Mouse (Mus musculus) CH12.LX (cell line): Measurements from ENCODE around the gene Smo. TPM values are rescaled to one million over a fixed set of nuclear protein-coding genes. Genes with fewer than 3 reads are reported as not detected.

Source experiments
- DNase-seq: peaks from one replicate; pipeline ENCODE4 v3.0.0-alpha.2; 2013; ENCODE audit errors: extremely low read depth
- H3K27ac ChIP-seq: 2 replicates; pipeline ENCODE4 v1.5.1; 2012; ENCODE audit warnings: low read depth, mild to moderate bottlenecking, control low read depth, moderate library complexity; ENCODE audit not compliant: insufficient read depth
- H3K27me3 ChIP-seq: replicated peaks from 2 replicates; pipeline ENCODE3; 2012; ENCODE audit warnings: inconsistent platforms
- H3K36me3 ChIP-seq, 2 experiments: replicated peaks in 1 of 2; 2 replicates each; pipeline versions ENCODE3 to v1.6.1; 2012; ENCODE audit warnings: inconsistent platforms in 1 of 2, low read length in 1 of 2, mild to moderate bottlenecking in 1 of 2, mixed read lengths in 1 of 2, moderate library complexity in 1 of 2; ENCODE audit not compliant: control insufficient read depth in 1 of 2, insufficient read depth in 1 of 2
- H3K4me1 ChIP-seq, 2 experiments: 2 replicates each; pipeline ENCODE4 v1.6.1; 2012; ENCODE audit warnings: inconsistent platforms in 1 of 2, moderate library complexity in 1 of 2; ENCODE audit not compliant: insufficient read depth in 2 of 2, control insufficient read depth in 1 of 2
- H3K4me2 ChIP-seq: 2 replicates; pipeline ENCODE4 v1.6.1; 2012; ENCODE audit warnings: low read depth, mild to moderate bottlenecking, control low read depth; ENCODE audit not compliant: poor library complexity, insufficient read depth, severe bottlenecking
- H3K4me3 ChIP-seq, 3 experiments: fragments of 150-350 bp in 1 of 3; sonication (generic) in 1 of 3; replicated peaks in 1 of 3; 2 replicates each; pipeline versions ENCODE3 to v1.5.1; 2011 to 2012; ENCODE audit warnings: low read depth in 2 of 3, low read length in 2 of 3, mild to moderate bottlenecking in 2 of 3, moderate library complexity in 2 of 3, control low read depth in 1 of 3, improper control_type of control experiment in 1 of 3, inconsistent platforms in 1 of 3, mixed read lengths in 1 of 3; ENCODE audit not compliant: poor library complexity in 1 of 3
- H3K79me2 ChIP-seq: replicated peaks from 2 replicates; pipeline ENCODE4 v1.6.1; 2012; ENCODE audit warnings: mild to moderate bottlenecking, moderate library complexity; ENCODE audit not compliant: control insufficient read depth, poor library complexity, insufficient read depth, severe bottlenecking; ENCODE audit errors: extremely low read depth
- H3K9ac ChIP-seq: 2 replicates; pipeline ENCODE4 v1.6.1; 2012; ENCODE audit warnings: low read depth, mild to moderate bottlenecking, control low read depth, moderate library complexity; ENCODE audit not compliant: insufficient read depth
- H3K9me3 ChIP-seq: replicated peaks from 2 replicates; pipeline ENCODE3; 2012; ENCODE audit warnings: low read length, inconsistent platforms, mixed read lengths
- CHD1 ChIP-seq: IDR thresholded peaks from 2 replicates; pipeline ENCODE4 v1.6.1; 2012; ENCODE audit warnings: low read depth, low read length, improper control_type of control experiment, inconsistent platforms
- CHD2 ChIP-seq: IDR thresholded peaks from 2 replicates; pipeline ENCODE4 v1.6.1; 2011; ENCODE audit warnings: low read length, improper control_type of control experiment
- CTCF ChIP-seq, 2 experiments: IDR thresholded peaks in 1 of 2; conservative IDR thresholded peaks in 1 of 2; 2 replicates each; pipeline ENCODE4 v1.5.1; 2011 to 2012; ENCODE audit warnings: low read depth in 2 of 2, low read length in 2 of 2, improper control_type of control experiment in 1 of 2, inconsistent platforms in 1 of 2, mild to moderate bottlenecking in 1 of 2, moderate library complexity in 1 of 2
- E2F4 ChIP-seq: IDR thresholded peaks from 2 replicates; pipeline ENCODE4 v1.6.1; 2011; ENCODE audit warnings: low read depth, low read length, improper control_type of control experiment; ENCODE audit not compliant: insufficient replicate concordance
- ELF1 ChIP-seq: IDR thresholded peaks from 2 replicates; pipeline ENCODE4 v1.6.1; 2014; ENCODE audit warnings: low read depth, mild to moderate bottlenecking, inconsistent platforms, low read length, improper control_type of control experiment
- EP300 ChIP-seq: IDR thresholded peaks from 2 replicates; pipeline ENCODE4 v1.6.1; 2011; ENCODE audit warnings: low read length, improper control_type of control experiment
- ETS1 ChIP-seq: conservative IDR thresholded peaks from 2 replicates; pipeline ENCODE4 v1.6.1; 2012; ENCODE audit warnings: low read depth, mild to moderate bottlenecking, inconsistent platforms, low read length, improper control_type of control experiment, moderate library complexity
- HCFC1 ChIP-seq: IDR thresholded peaks from 2 replicates; pipeline ENCODE4 v1.6.1; 2012; ENCODE audit warnings: low read depth, mild to moderate bottlenecking, inconsistent platforms, low read length, improper control_type of control experiment
- KAT2A ChIP-seq: IDR thresholded peaks from 2 replicates; pipeline ENCODE4 v1.6.1; 2012; ENCODE audit warnings: low read length, improper control_type of control experiment, inconsistent platforms; ENCODE audit not compliant: insufficient replicate concordance
- MAFK ChIP-seq: IDR thresholded peaks from 2 replicates; pipeline ENCODE4 v1.6.1; 2011; ENCODE audit warnings: low read length, improper control_type of control experiment; ENCODE audit not compliant: insufficient replicate concordance
- MAX ChIP-seq: IDR thresholded peaks from 2 replicates; pipeline ENCODE4 v1.6.1; 2011; ENCODE audit warnings: low read length, improper control_type of control experiment
- MAZ ChIP-seq: IDR thresholded peaks from 2 replicates; pipeline ENCODE4 v1.6.1; 2012; ENCODE audit warnings: low read depth, mild to moderate bottlenecking, inconsistent platforms, low read length, improper control_type of control experiment, moderate library complexity
- MEF2A ChIP-seq: IDR thresholded peaks from 2 replicates; pipeline ENCODE4 v1.6.1; 2014; ENCODE audit warnings: low read depth, mild to moderate bottlenecking, inconsistent platforms, low read length, improper control_type of control experiment, borderline replicate concordance
- MYC ChIP-seq: IDR thresholded peaks from 2 replicates; pipeline ENCODE4 v1.6.1; 2011; ENCODE audit warnings: low read depth, mild to moderate bottlenecking, improper control_type of control experiment, low read length
- NELFE ChIP-seq: IDR thresholded peaks from 2 replicates; pipeline ENCODE4 v1.6.1; 2011; ENCODE audit warnings: low read depth, low read length, improper control_type of control experiment
- NRF1 ChIP-seq: IDR thresholded peaks from 2 replicates; pipeline ENCODE4 v1.6.1; 2014; ENCODE audit warnings: low read depth, mild to moderate bottlenecking, inconsistent platforms, low read length, improper control_type of control experiment, moderate library complexity
- POLR2A ChIP-seq: IDR thresholded peaks from 2 replicates; pipeline ENCODE4 v1.6.1; 2011; ENCODE audit warnings: low read depth, mild to moderate bottlenecking, improper control_type of control experiment, low read length
- RAD21 ChIP-seq: IDR thresholded peaks from 2 replicates; pipeline ENCODE4 v1.6.1; 2011; ENCODE audit warnings: low read depth, mild to moderate bottlenecking, low read length, improper control_type of control experiment, moderate library complexity
- RCOR1 ChIP-seq: conservative IDR thresholded peaks from 2 replicates; pipeline ENCODE4 v1.6.1; 2012; ENCODE audit warnings: low read depth, mild to moderate bottlenecking, inconsistent platforms, low read length, improper control_type of control experiment
- TCF12 ChIP-seq: IDR thresholded peaks from 2 replicates; pipeline ENCODE4 v1.6.1; 2014; ENCODE audit warnings: low read depth, mild to moderate bottlenecking, inconsistent platforms, low read length, improper control_type of control experiment
- UBTF ChIP-seq: IDR thresholded peaks from 2 replicates; pipeline ENCODE4 v1.6.1; 2012; ENCODE audit warnings: low read depth, mild to moderate bottlenecking, inconsistent platforms, low read length, improper control_type of control experiment, moderate library complexity
- USF2 ChIP-seq: conservative IDR thresholded peaks from 2 replicates; pipeline ENCODE4 v1.6.1; 2011; ENCODE audit warnings: low read depth, low read length, improper control_type of control experiment
- ZKSCAN1 ChIP-seq: IDR thresholded peaks from 2 replicates; pipeline ENCODE4 v1.6.1; 2012; ENCODE audit warnings: low read depth, inconsistent platforms, low read length, improper control_type of control experiment, borderline replicate concordance
- ZMIZ1 ChIP-seq: IDR thresholded peaks from 2 replicates; pipeline ENCODE4 v1.6.1; 2012; ENCODE audit warnings: low read depth, mild to moderate bottlenecking, inconsistent platforms, low read length, improper control_type of control experiment
- ZNF384 ChIP-seq: IDR thresholded peaks from 2 replicates; pipeline ENCODE4 v1.6.1; 2012; ENCODE audit warnings: low read depth, low read length, improper control_type of control experiment, inconsistent platforms
- dilution Hi-C: fragments of 300-500 bp; cut with MboI; formaldehyde crosslinking; loops from 2 replicates; pipeline ENCODE4 v1.14.3; 2020; ENCODE audit warnings: low sequenced_read_pairs; ENCODE audit not compliant: extremely low pct_unique_long_range_greater_than_20kb, extremely low pct_ligation_motif_present
- in situ Hi-C: fragments of 300-500 bp; cut with MboI; formaldehyde crosslinking; loops from 3 replicates; pipeline ENCODE4 v1.14.3; 2019; ENCODE audit warnings: low sequenced_read_pairs, low pct_ligation_motif_present, low pct_unique_long_range_greater_than_20kb, mixed read lengths
- polyA plus RNA-seq: library from polyadenylated mRNA; unstranded; fragments of >175 nt; gene quantifications from 2 replicates; pipeline ENCODE4 v1.2.1, GENCODE M21; 2012; ENCODE audit warnings: low read depth; ENCODE audit not compliant: insufficient read length
- total RNA-seq, 2 experiments: library from RNA; depleted of rRNA; stranded (reverse); fragments of 300-350 nt in 1 of 2; fragments of >200 nt in 1 of 2; gene quantifications; 2 replicates each; pipeline ENCODE4 v1.2.3; 2012 to 2014

Gene Smo
- total and polyA plus RNA-seq, 3 experiments = 0.04 to 0.17 TPM; not detected in 1

GRCm38 (mm10) chr6:29701051-29701450 lies 34.3 kb upstream of the Smo start:
- DNase-seq = no peak
- Histone ChIP-seq H3K9ac (no peak overlapping the region), H3K36me3 (peaks cover 0 to 11% of the 10 kb centered on the region in 2 experiments), H3K27ac (no peak overlapping the region), H3K9me3 (no peaks in the 10 kb centered on the region), H3K4me3 (no peak overlapping the region), H3K27me3 (no peaks in the 10 kb centered on the region), H3K4me2 (no peak overlapping the region), H3K79me2 (no peaks in the 10 kb centered on the region), H3K4me1 (peaks cover 6 to 50% of the 10 kb centered on the region in 2 experiments; a peak in 2 of 4 replicates)
- in situ Hi-C loops (loop anchor here (10.0 kb wide), 1 partner anchor 124 kb away; no protein-coding TSS in a partner anchor), dilution Hi-C loops (no loop called here)
- TF ChIP-seq RAD21 (no peak), EP300 (no peak), TCF12 (no peak), USF2 (no peak), RCOR1 (no peak), MAX (no peak), MYC (no peak), HCFC1 (no peak), ELF1 (no peak), MAFK (no peak), ZKSCAN1 (no peak), ZMIZ1 (no peak), UBTF (no peak), E2F4 (no peak), MEF2A (no peak), ZNF384 (no peak), ETS1 (no peak), CHD1 (no peak), POLR2A (no peak)

GRCm38 (mm10) chr6:29702126-29702525 lies 33.2 kb upstream of the Smo start:
- in situ Hi-C loops (loop anchor here (10.0 kb wide), 1 partner anchor 123 kb away; no protein-coding TSS in a partner anchor), dilution Hi-C loops (no loop called here)
- Histone ChIP-seq H3K9me3 (no peaks in the 10 kb centered on the region), H3K27ac (no peak overlapping the region), H3K79me2 (no peaks in the 10 kb centered on the region; the same call in 1 of the 2 replicates), H3K9ac (no peak overlapping the region), H3K4me3 (no peak overlapping the region), H3K27me3 (no peaks in the 10 kb centered on the region), H3K4me2 (no peak overlapping the region), H3K4me1 (peaks cover 6 to 40% of the 10 kb centered on the region in 2 experiments; a peak in 2 of 4 replicates), H3K36me3 (peaks cover 0 to 11% of the 10 kb centered on the region in 2 experiments)
- TF ChIP-seq KAT2A (no peak), CHD2 (no peak), ZKSCAN1 (no peak), RCOR1 (no peak), RAD21 (no peak), TCF12 (no peak), NRF1 (no peak), ELF1 (no peak), MAX (no peak), E2F4 (no peak), NELFE (no peak), ZNF384 (no peak), MEF2A (no peak), MAFK (no peak), MAZ (no peak), USF2 (no peak), CTCF (conservative IDR thresholded peaks at IDR 0.05 in 1 of 2, IDR thresholded peaks at IDR 0.05 in 1 of 2; ENCODE audit: low read depth in 2 of 2, low read length in 2 of 2) (no peak), UBTF (no peak)
- DNase-seq = no peak
